Mouse (Mus musculus): ENCODE measurements around the gene Sult1a1.

Sult1a1 gene

GRCm38 (mm10) chr7:126676207-126676606, at the start of gene Sult1a1:
Gene Sult1a1, minus strand, starts transcription at chr7:126676432.
- DNase-seq (ENCODE audit: low spot score): no peak

- DNase-seq (ENCODE audit: low spot score): no peak
These were observed 49.4 kb upstream of the Sult1a1 start for GRCm38 (mm10) chr7:126725667-126726066.

- no peak for DNase-seq (ENCODE audit: low spot score)
These were observed 48.8 kb upstream of the Sult1a1 start for GRCm38 (mm10) chr7:126725077-126725476.

- no peak for DNase-seq (ENCODE audit: low spot score)
These were observed 45.4 kb upstream of the Sult1a1 start for GRCm38 (mm10) chr7:126721635-126722034.

- no peak for DNase-seq (ENCODE audit: low spot score)
These were observed 42.6 kb upstream of the Sult1a1 start for GRCm38 (mm10) chr7:126718787-126719337.

- no peak for DNase-seq (ENCODE audit: low spot score)
These were observed 41.3 kb upstream of the Sult1a1 start for GRCm38 (mm10) chr7:126717566-126717965.

GRCm38 (mm10) chr7:126715679-126716078, 39.4 kb upstream of the Sult1a1 start:
- no peak for DNase-seq (ENCODE audit: low spot score)

GRCm38 (mm10) chr7:126711910-126712309, 35.7 kb upstream of the Sult1a1 start:
- no peak for DNase-seq (ENCODE audit: low spot score)

GRCm38 (mm10) chr7:126710266-126710665, 34.0 kb upstream of the Sult1a1 start:
- DNase-seq (ENCODE audit: low spot score): no peak

GRCm38 (mm10) chr7:126708175-126708952, 32.1 kb upstream of the Sult1a1 start:
- DNase-seq (ENCODE audit: low spot score): no peak

GRCm38 (mm10) chr7:126707442-126708174, 31.4 kb upstream of the Sult1a1 start, which contains the start of gene Coro1a:
Gene Coro1a, minus strand, starts transcription at chr7:126707787.
- no peak for DNase-seq (ENCODE audit: low spot score)

GRCm38 (mm10) chr7:126704121-126704980, 28.1 kb upstream of the Sult1a1 start:
- DNase-seq (ENCODE audit: low spot score): peak; percentile 92

GRCm38 (mm10) chr7:126703757-126704077, 27.5 kb upstream of the Sult1a1 start:
- DNase-seq (ENCODE audit: low spot score): no peak

GRCm38 (mm10) chr7:126702861-126703756, 26.9 kb upstream of the Sult1a1 start:
- no peak for DNase-seq (ENCODE audit: low spot score)

GRCm38 (mm10) chr7:126702358-126702757, 26.1 kb upstream of the Sult1a1 start:
- peak; percentile 44 for DNase-seq (ENCODE audit: low spot score)

- DNase-seq (ENCODE audit: low spot score): no peak
These were observed 25.5 kb upstream of the Sult1a1 start for GRCm38 (mm10) chr7:126701559-126702357.

GRCm38 (mm10) chr7:126701070-126701469, 24.8 kb upstream of the Sult1a1 start:
- peak; percentile 95 for DNase-seq (ENCODE audit: low spot score)

- DNase-seq (ENCODE audit: low spot score): no peak
These were observed 24.1 kb upstream of the Sult1a1 start for GRCm38 (mm10) chr7:126700063-126701015.

GRCm38 (mm10) chr7:126697838-126698237, 21.6 kb upstream of the Sult1a1 start:
- DNase-seq (ENCODE audit: low spot score): no peak

Data from layer of hippocampus, adult 11-12 months (tissue).